Mouse (Mus musculus): ENCODE measurements at regions not wholly inside any gene's neighbourhood (a gene's known extent, or its start where the extent isn't known, plus 50 kb on each side); places are given as distances from the start of the nearest gene placed in this dataset.
A peak's percentile ranks its signal among the peaks of the same experiment; 100 is the strongest.

- Histone ChIP-seq H3K9ac (ENCODE audit: low read length) (no peak overlapping the region), H3K9me3 (ENCODE audit: control insufficient read depth, low read length) (no peaks in the 10 kb centered on the region), H3K27me3 (ENCODE audit: control insufficient read depth, insufficient read depth, low read depth, low read length) (no peaks in the 10 kb centered on the region), H3K27ac (ENCODE audit: low read length) (peak overlapping the region; percentile 7; the same call in 1 of the 2 replicates), H3K4me3 (ENCODE audit: low read length) (no peak overlapping the region), H3K36me3 (ENCODE audit: control insufficient read depth, insufficient read depth, low read length) (no peaks in the 10 kb centered on the region), H3K4me1 (replicated peaks; ENCODE audit: control insufficient read depth, insufficient read depth, low read length) (no peaks in the 10 kb centered on the region; the same call in 1 of the 2 replicates), H3K4me2 (ENCODE audit: low read depth, low read length) (no peak overlapping the region)
- ATAC-seq (ENCODE audit: low read depth) = peak; percentile 60; the same call in 1 of the 2 replicates
- WGBS = 60% methylated on average over 10 of the region's 10 CpGs
Measured at GRCm38 (mm10) chr5:119246824-119247223, 423.6 kb upstream of the Tbx3 start.

GRCm38 (mm10) chr5:119248626-119249025 lies 421.8 kb upstream of the Tbx3 start:
- no peak overlapping the region for H3K4me3 ChIP-seq (ENCODE audit: low read length)
- H3K9me3 ChIP-seq (ENCODE audit: control insufficient read depth, low read length) = no peaks in the 10 kb centered on the region
- no peak overlapping the region for H3K4me2 ChIP-seq (ENCODE audit: low read depth, low read length)
- H3K27ac ChIP-seq (ENCODE audit: low read length) = no peak overlapping the region
- H3K36me3 ChIP-seq (ENCODE audit: control insufficient read depth, insufficient read depth, low read length) = no peaks in the 10 kb centered on the region
- 0 out of 2 replicates have a peak, but pooled peaks have one; percentile 28 for ATAC-seq (ENCODE audit: low read depth)
- no peaks in the 10 kb centered on the region for H3K27me3 ChIP-seq (ENCODE audit: control insufficient read depth, insufficient read depth, low read depth, low read length)
- H3K9ac ChIP-seq (ENCODE audit: low read length) = no peak overlapping the region
- H3K4me1 ChIP-seq (replicated peaks; ENCODE audit: control insufficient read depth, insufficient read depth, low read length) = no peaks in the 10 kb centered on the region; the same call in 1 of the 2 replicates
- 55% methylated on average over 6 of the region's 6 CpGs for WGBS

- Histone ChIP-seq H3K36me3 (ENCODE audit: control insufficient read depth, insufficient read depth, low read length) (no peaks in the 10 kb centered on the region), H3K4me1 (replicated peaks; ENCODE audit: control insufficient read depth, insufficient read depth, low read length) (no peaks in the 10 kb centered on the region; the same call in 1 of the 2 replicates), H3K4me2 (ENCODE audit: low read depth, low read length) (no peak overlapping the region), H3K4me3 (ENCODE audit: low read length) (no peak overlapping the region), H3K9me3 (ENCODE audit: control insufficient read depth, low read length) (no peaks in the 10 kb centered on the region), H3K27ac (ENCODE audit: low read length) (no peak overlapping the region), H3K9ac (ENCODE audit: low read length) (no peak overlapping the region), H3K27me3 (ENCODE audit: control insufficient read depth, insufficient read depth, low read depth, low read length) (no peaks in the 10 kb centered on the region)
- 63% methylated on average over 6 of the region's 6 CpGs for WGBS
- ATAC-seq (ENCODE audit: low read depth) = no peak
Measured at GRCm38 (mm10) chr5:119249124-119249718, 421.2 kb upstream of the Tbx3 start.

GRCm38 (mm10) chr5:119251311-119252047 lies 419.0 kb upstream of the Tbx3 start:
- Histone ChIP-seq H3K4me2 (ENCODE audit: low read depth, low read length) (no peak overlapping the region), H3K27me3 (ENCODE audit: control insufficient read depth, insufficient read depth, low read depth, low read length) (no peaks in the 10 kb centered on the region), H3K4me1 (replicated peaks; ENCODE audit: control insufficient read depth, insufficient read depth, low read length) (no peaks in the 10 kb centered on the region; the same call in 1 of the 2 replicates), H3K27ac (ENCODE audit: low read length) (no peak overlapping the region), H3K36me3 (ENCODE audit: control insufficient read depth, insufficient read depth, low read length) (no peaks in the 10 kb centered on the region), H3K9ac (ENCODE audit: low read length) (no peak overlapping the region), H3K9me3 (ENCODE audit: control insufficient read depth, low read length) (no peaks in the 10 kb centered on the region), H3K4me3 (ENCODE audit: low read length) (no peak overlapping the region)
- no peak for ATAC-seq (ENCODE audit: low read depth)
- 38% methylated on average over 9 of the region's 9 CpGs for WGBS

GRCm38 (mm10) chr5:119257374-119258120 lies 412.9 kb upstream of the Tbx3 start:
- Histone ChIP-seq H3K36me3 (ENCODE audit: control insufficient read depth, insufficient read depth, low read length) (no peaks in the 10 kb centered on the region), H3K4me2 (ENCODE audit: low read depth, low read length) (no peak overlapping the region), H3K27me3 (ENCODE audit: control insufficient read depth, insufficient read depth, low read depth, low read length) (no peaks in the 10 kb centered on the region), H3K4me1 (replicated peaks; ENCODE audit: control insufficient read depth, insufficient read depth, low read length) (no peaks in the 10 kb centered on the region; the same call in 1 of the 2 replicates), H3K27ac (ENCODE audit: low read length) (no peak overlapping the region), H3K9me3 (ENCODE audit: control insufficient read depth, low read length) (no peaks in the 10 kb centered on the region), H3K9ac (ENCODE audit: low read length) (no peak overlapping the region), H3K4me3 (ENCODE audit: low read length) (no peak overlapping the region)
- 63% methylated on average over 21 of the region's 21 CpGs for WGBS
- ATAC-seq (ENCODE audit: low read depth) = no peak

GRCm38 (mm10) chr5:119258831-119259230 lies 411.6 kb upstream of the Tbx3 start:
- no peak for ATAC-seq (ENCODE audit: low read depth)
- Histone ChIP-seq H3K4me3 (ENCODE audit: low read length) (no peak overlapping the region), H3K36me3 (ENCODE audit: control insufficient read depth, insufficient read depth, low read length) (no peaks in the 10 kb centered on the region), H3K4me2 (ENCODE audit: low read depth, low read length) (no peak overlapping the region), H3K27me3 (ENCODE audit: control insufficient read depth, insufficient read depth, low read depth, low read length) (no peaks in the 10 kb centered on the region), H3K27ac (ENCODE audit: low read length) (no peak overlapping the region), H3K4me1 (replicated peaks; ENCODE audit: control insufficient read depth, insufficient read depth, low read length) (no peaks in the 10 kb centered on the region; the same call in 1 of the 2 replicates), H3K9me3 (ENCODE audit: control insufficient read depth, low read length) (no peaks in the 10 kb centered on the region), H3K9ac (ENCODE audit: low read length) (no peak overlapping the region)
- 75% methylated on average over 5 of the region's 5 CpGs for WGBS

GRCm38 (mm10) chr5:119265149-119265890 lies 405.1 kb upstream of the Tbx3 start:
- Histone ChIP-seq H3K27me3 (ENCODE audit: control insufficient read depth, insufficient read depth, low read depth, low read length) (no peaks in the 10 kb centered on the region), H3K27ac (ENCODE audit: low read length) (peak overlapping the region; percentile 28), H3K4me1 (replicated peaks; ENCODE audit: control insufficient read depth, insufficient read depth, low read length) (no peaks in the 10 kb centered on the region), H3K9ac (ENCODE audit: low read length) (no peak overlapping the region), H3K36me3 (ENCODE audit: control insufficient read depth, insufficient read depth, low read length) (no peaks in the 10 kb centered on the region), H3K4me2 (ENCODE audit: low read depth, low read length) (peak overlapping the region; percentile 35), H3K9me3 (ENCODE audit: control insufficient read depth, low read length) (0 out of 2 replicates have a peak, but pooled peaks cover 4% of the 10 kb centered on the region), H3K4me3 (ENCODE audit: low read length) (no peak overlapping the region)
- ATAC-seq (ENCODE audit: low read depth) = peak; percentile 90
- WGBS = 54% methylated on average over 20 of the region's 20 CpGs

- H3K4me1 ChIP-seq (replicated peaks; ENCODE audit: control insufficient read depth, insufficient read depth, low read length) = no peaks in the 10 kb centered on the region
- H3K36me3 ChIP-seq (ENCODE audit: control insufficient read depth, insufficient read depth, low read length) = no peaks in the 10 kb centered on the region
- no peak overlapping the region for H3K4me2 ChIP-seq (ENCODE audit: low read depth, low read length)
- 0 out of 2 replicates have a peak, but pooled peaks cover 4% of the 10 kb centered on the region for H3K9me3 ChIP-seq (ENCODE audit: control insufficient read depth, low read length)
- no peaks in the 10 kb centered on the region for H3K27me3 ChIP-seq (ENCODE audit: control insufficient read depth, insufficient read depth, low read depth, low read length)
- no peak for ATAC-seq (ENCODE audit: low read depth)
- H3K4me3 ChIP-seq (ENCODE audit: low read length) = no peak overlapping the region
- H3K9ac ChIP-seq (ENCODE audit: low read length) = no peak overlapping the region
- H3K27ac ChIP-seq (ENCODE audit: low read length) = no peak overlapping the region
- 78% methylated on average over 26 of the region's 26 CpGs for WGBS
Measured at GRCm38 (mm10) chr5:119271234-119271852, 399.1 kb upstream of the Tbx3 start.
